Mouse (Mus musculus): ENCODE results near the gene Upk3b. TPM values are rescaled to one million over a fixed set of nuclear protein-coding genes. Genes with fewer than 3 reads are reported as not detected.

Upk3b gene
- polyA plus RNA-seq (2015; fragmentation: Nextera tagmentation; extraction: Ambion mirVana): 34.0 and 38.2 TPM in 2 replicates

DNA sequence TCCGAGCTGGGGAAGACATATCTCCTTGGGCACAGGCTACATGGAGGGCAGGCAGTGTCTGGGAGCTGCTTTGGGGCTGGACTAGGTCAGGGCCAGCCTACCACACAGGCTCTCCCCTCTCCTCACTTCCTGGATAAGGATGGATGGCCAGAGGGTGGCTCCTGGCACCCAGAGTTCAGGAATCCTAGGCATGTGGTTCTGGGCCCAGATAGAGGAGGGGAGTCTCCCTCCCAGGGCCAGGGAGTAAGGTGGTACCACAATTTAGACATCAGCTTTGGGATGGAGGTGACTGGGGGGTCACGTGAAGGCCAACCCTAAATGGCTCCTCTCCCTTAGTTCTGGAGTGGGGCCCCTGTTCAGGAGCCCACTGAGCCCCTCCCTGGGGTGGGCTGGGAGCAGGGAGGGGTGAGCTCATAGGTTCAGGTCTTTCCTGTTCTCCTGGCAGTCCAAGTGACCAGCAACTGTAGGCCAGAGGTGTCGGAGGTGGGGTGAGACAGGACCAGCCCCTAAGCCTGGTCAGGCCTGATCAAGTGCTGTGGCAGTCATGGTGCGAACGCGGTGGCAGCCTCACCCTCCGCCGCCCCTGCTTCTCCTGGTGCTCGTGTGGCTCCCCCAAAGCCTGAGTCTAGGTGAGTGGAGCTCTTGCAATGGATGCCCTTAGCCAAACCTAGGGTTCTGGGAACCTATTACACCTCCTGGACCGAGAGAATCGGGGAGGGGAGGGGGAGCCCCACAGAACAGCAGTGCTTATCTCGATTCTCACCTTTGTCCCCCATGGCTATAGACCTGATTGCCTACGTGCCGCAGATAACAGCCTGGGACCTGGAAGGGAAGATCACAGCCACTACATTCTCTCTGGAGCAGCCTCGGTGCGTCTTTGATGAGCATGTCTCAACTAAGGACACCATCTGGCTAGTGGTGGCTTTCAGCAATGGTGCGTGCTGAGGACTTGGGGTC, at the start of gene Upk3b:
Gene Upk3b, plus strand, starts transcription at position 239 of the 957 bp plus-strand sequence.
- Histone ChIP-seq H3K9me3 (replicated peaks; ENCODE audit: control insufficient read depth, low read length) (no peaks in the 10 kb centered on the region), H3K36me3 (ENCODE audit: control insufficient read depth, insufficient read depth, low read length) (no peaks in the 10 kb centered on the region), H3K4me3 (replicated peaks; ENCODE audit: low read length) (peak within 1 kb of the TSS; percentile 18), H3K4me1 (ENCODE audit: control insufficient read depth, insufficient read depth, low read length) (peaks cover 3% of the 10 kb centered on the region; the same call in 1 of the 2 replicates), H3K4me2 (ENCODE audit: low read depth, low read length) (peak within 1 kb of the TSS; percentile 5; the same call in 1 of the 2 replicates), H3K27me3 (ENCODE audit: control insufficient read depth, insufficient read depth, low read length) (no peaks in the 10 kb centered on the region), H3K27ac (ENCODE audit: low read length) (peak within 1 kb of the TSS; percentile 24; the same call in 1 of the 2 replicates), H3K9ac (ENCODE audit: low read length) (no peak within 1 kb of the TSS)
- peak; percentile 74 for ATAC-seq (ENCODE audit: insufficient read depth, low FRiP score)
- WGBS: 57% methylated on average over 17 of the region's 17 CpGs

- no peak overlapping the region for H3K4me2 ChIP-seq (ENCODE audit: low read depth, low read length)
- H3K4me1 ChIP-seq (ENCODE audit: control insufficient read depth, insufficient read depth, low read length): 0 out of 2 replicates have a peak, but pooled peaks cover 4% of the 10 kb centered on the region
- ATAC-seq (ENCODE audit: insufficient read depth, low FRiP score): no peak
- H3K27ac ChIP-seq (ENCODE audit: low read length): no peak overlapping the region
- H3K9ac ChIP-seq (ENCODE audit: low read length): no peak overlapping the region
- no peaks in the 10 kb centered on the region for H3K36me3 ChIP-seq (ENCODE audit: control insufficient read depth, insufficient read depth, low read length)
- WGBS: 71% methylated on average over 5 of the region's 5 CpGs
- H3K27me3 ChIP-seq (ENCODE audit: control insufficient read depth, insufficient read depth, low read length): no peaks in the 10 kb centered on the region
- H3K9me3 ChIP-seq (replicated peaks; ENCODE audit: control insufficient read depth, low read length): no peaks in the 10 kb centered on the region
- no peak overlapping the region for H3K4me3 ChIP-seq (replicated peaks; ENCODE audit: low read length)
Observed at GRCm38 (mm10) chr5:135990601-135991000, 47.7 kb upstream of the Upk3b start.

DNA sequence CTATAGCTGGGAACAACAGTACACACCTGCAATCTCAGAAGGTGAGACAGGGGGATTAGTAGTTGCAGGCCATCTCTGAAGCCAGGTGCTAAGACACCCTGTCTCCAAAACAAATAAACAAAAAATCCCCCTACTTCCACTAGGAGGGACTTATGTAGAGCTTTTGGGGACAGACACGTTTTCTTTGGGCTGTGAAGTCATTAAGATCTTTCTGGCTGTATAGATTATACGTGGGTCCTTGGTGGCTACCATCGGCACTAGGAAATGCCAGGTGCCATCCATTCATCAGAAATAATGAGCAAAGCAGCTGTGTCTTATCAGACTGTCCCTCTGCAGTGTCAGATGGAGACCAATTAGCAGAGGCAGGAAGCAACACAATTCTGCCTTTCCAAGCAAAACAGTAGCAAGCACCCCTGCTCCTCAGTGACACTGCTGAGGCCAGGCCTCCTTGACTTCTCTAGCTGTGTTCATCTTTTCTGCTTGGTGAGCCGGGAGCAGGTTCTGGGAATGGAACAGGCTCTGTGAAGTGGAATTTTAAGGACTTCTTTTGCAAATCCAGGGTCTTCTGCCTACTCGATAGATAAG, 44.8 kb upstream of the Upk3b start:
- WGBS: 41% methylated on average over 5 of the region's 5 CpGs
- peaks cover 11% of the 10 kb centered on the region; the same call in 1 of the 2 replicates for H3K4me1 ChIP-seq (ENCODE audit: control insufficient read depth, insufficient read depth, low read length)
- H3K27ac ChIP-seq (ENCODE audit: low read length): no peak overlapping the region
- H3K4me2 ChIP-seq (ENCODE audit: low read depth, low read length): no peak overlapping the region
- no peaks in the 10 kb centered on the region for H3K27me3 ChIP-seq (ENCODE audit: control insufficient read depth, insufficient read depth, low read length)
- ATAC-seq (ENCODE audit: insufficient read depth, low FRiP score): no peak
- no peaks in the 10 kb centered on the region for H3K36me3 ChIP-seq (ENCODE audit: control insufficient read depth, insufficient read depth, low read length)
- H3K9me3 ChIP-seq (replicated peaks; ENCODE audit: control insufficient read depth, low read length): no peaks in the 10 kb centered on the region
- no peak overlapping the region for H3K9ac ChIP-seq (ENCODE audit: low read length)
- H3K4me3 ChIP-seq (replicated peaks; ENCODE audit: low read length): no peak overlapping the region

GRCm38 (mm10) chr5:135994335-135994724, 44.0 kb upstream of the Upk3b start:
- Histone ChIP-seq H3K9me3 (replicated peaks; ENCODE audit: control insufficient read depth, low read length) (no peaks in the 10 kb centered on the region), H3K27ac (ENCODE audit: low read length) (no peak overlapping the region), H3K9ac (ENCODE audit: low read length) (no peak overlapping the region), H3K4me3 (replicated peaks; ENCODE audit: low read length) (no peak overlapping the region), H3K4me1 (ENCODE audit: control insufficient read depth, insufficient read depth, low read length) (peaks cover 11% of the 10 kb centered on the region; the same call in 1 of the 2 replicates), H3K27me3 (ENCODE audit: control insufficient read depth, insufficient read depth, low read length) (no peaks in the 10 kb centered on the region), H3K36me3 (ENCODE audit: control insufficient read depth, insufficient read depth, low read length) (peaks cover 5% of the 10 kb centered on the region; the same call in 1 of the 2 replicates), H3K4me2 (ENCODE audit: low read depth, low read length) (no peak overlapping the region)
- WGBS: 61% methylated on average over 8 of the region's 8 CpGs
- ATAC-seq (ENCODE audit: insufficient read depth, low FRiP score): no peak

DNA sequence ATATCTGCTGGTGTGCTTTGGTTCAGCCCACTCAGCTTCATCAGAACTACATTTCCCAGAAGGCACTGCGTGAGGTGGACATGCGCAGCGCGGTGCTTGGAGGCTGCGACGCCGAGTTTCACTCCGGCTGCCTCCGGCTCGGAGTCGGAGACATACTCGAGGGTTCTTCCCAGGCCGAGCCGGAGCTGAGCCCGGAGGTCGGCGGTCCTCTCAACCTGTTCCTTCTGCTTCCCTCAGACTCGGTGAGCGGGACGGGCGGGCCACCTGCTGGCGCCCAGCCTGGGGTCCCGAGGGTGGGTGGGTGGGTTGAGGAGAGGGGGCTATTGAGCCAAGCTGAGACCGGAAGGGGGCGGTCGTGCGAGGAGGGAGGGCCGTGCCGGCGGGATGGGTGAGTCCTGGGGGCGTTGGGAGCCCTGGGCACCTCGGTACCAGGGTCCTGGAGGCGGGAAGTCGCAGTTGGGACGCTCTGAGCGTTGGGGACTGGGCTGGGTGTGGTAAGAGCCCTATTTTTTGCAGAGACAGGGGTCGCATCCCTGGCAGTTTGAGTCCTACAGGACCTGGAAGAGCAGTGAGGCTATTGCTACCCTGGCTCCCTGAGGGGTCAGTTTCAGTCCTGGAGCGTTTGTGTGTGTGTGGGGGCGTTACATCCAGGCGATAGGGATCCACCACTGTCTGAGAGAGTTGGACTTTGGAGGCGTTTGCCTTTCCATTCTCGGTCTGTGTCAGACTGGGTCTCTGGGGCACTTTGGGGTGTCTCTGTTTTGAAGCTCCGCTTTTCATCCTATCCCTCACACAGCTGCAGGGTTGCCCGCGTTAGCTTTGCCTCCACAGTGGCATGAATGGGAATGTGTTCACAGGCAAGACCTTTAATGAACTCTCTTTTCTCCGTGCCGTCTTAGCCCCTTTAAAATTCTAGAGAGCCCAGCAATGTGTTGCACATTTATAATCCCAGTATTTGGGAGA, 43.3 kb upstream of the Upk3b start, which contains the start of gene Dtx2:
Gene Dtx2, plus strand, starts transcription at position 76 of the 963 bp plus-strand sequence.
- peak; percentile 95 for ATAC-seq (ENCODE audit: insufficient read depth, low FRiP score)
- whole genome bisulfite sequencing: under 1% methylated on average over 47 of the region's 47 CpGs
- Histone ChIP-seq H3K4me2 (ENCODE audit: low read depth, low read length) (peak within 1 kb of the TSS; percentile 89), H3K4me3 (replicated peaks; ENCODE audit: low read length) (peak within 1 kb of the TSS; percentile 85), H3K36me3 (ENCODE audit: control insufficient read depth, insufficient read depth, low read length) (peaks cover 5% of the 10 kb centered on the region; the same call in 1 of the 2 replicates), H3K4me1 (ENCODE audit: control insufficient read depth, insufficient read depth, low read length) (peaks cover 11% of the 10 kb centered on the region; the same call in 1 of the 2 replicates), H3K9me3 (replicated peaks; ENCODE audit: control insufficient read depth, low read length) (no peaks in the 10 kb centered on the region), H3K27ac (ENCODE audit: low read length) (peak within 1 kb of the TSS; percentile 86), H3K9ac (ENCODE audit: low read length) (peak within 1 kb of the TSS; percentile 96), H3K27me3 (ENCODE audit: control insufficient read depth, insufficient read depth, low read length) (no peaks in the 10 kb centered on the region)

- peak overlapping the region; percentile 89; the same call in 1 of the 2 replicates for H3K4me2 ChIP-seq (ENCODE audit: low read depth, low read length)
- H3K27ac ChIP-seq (ENCODE audit: low read length): no peak overlapping the region
- no peaks in the 10 kb centered on the region for H3K27me3 ChIP-seq (ENCODE audit: control insufficient read depth, insufficient read depth, low read length)
- no peak overlapping the region for H3K4me3 ChIP-seq (replicated peaks; ENCODE audit: low read length)
- ATAC-seq (ENCODE audit: insufficient read depth, low FRiP score): no peak
- 74% methylated on average over 8 of the region's 8 CpGs for WGBS
- H3K9me3 ChIP-seq (replicated peaks; ENCODE audit: control insufficient read depth, low read length): no peaks in the 10 kb centered on the region
- H3K36me3 ChIP-seq (ENCODE audit: control insufficient read depth, insufficient read depth, low read length): peaks cover 5% of the 10 kb centered on the region; the same call in 1 of the 2 replicates
- peaks cover 11% of the 10 kb centered on the region; the same call in 1 of the 2 replicates for H3K4me1 ChIP-seq (ENCODE audit: control insufficient read depth, insufficient read depth, low read length)
- no peak overlapping the region for H3K9ac ChIP-seq (ENCODE audit: low read length)
Observed at GRCm38 (mm10) chr5:135996162-135996561, 42.1 kb upstream of the Upk3b start.

- peaks cover 1% of the 10 kb centered on the region; the same call in 1 of the 2 replicates for H3K4me1 ChIP-seq (ENCODE audit: control insufficient read depth, insufficient read depth, low read length)
- peaks cover 11% of the 10 kb centered on the region for H3K36me3 ChIP-seq (ENCODE audit: control insufficient read depth, insufficient read depth, low read length)
- 89% methylated on average over 6 of the region's 6 CpGs for WGBS
- ATAC-seq (ENCODE audit: insufficient read depth, low FRiP score): no peak
- no peaks in the 10 kb centered on the region for H3K27me3 ChIP-seq (ENCODE audit: control insufficient read depth, insufficient read depth, low read length)
- H3K9me3 ChIP-seq (replicated peaks; ENCODE audit: control insufficient read depth, low read length): no peaks in the 10 kb centered on the region
- H3K27ac ChIP-seq (ENCODE audit: low read length): no peak overlapping the region
- no peak overlapping the region for H3K4me2 ChIP-seq (ENCODE audit: low read depth, low read length)
- H3K4me3 ChIP-seq (replicated peaks; ENCODE audit: low read length): no peak overlapping the region
- no peak overlapping the region for H3K9ac ChIP-seq (ENCODE audit: low read length)
Observed at GRCm38 (mm10) chr5:136001222-136001621, 37.1 kb upstream of the Upk3b start.

DNA sequence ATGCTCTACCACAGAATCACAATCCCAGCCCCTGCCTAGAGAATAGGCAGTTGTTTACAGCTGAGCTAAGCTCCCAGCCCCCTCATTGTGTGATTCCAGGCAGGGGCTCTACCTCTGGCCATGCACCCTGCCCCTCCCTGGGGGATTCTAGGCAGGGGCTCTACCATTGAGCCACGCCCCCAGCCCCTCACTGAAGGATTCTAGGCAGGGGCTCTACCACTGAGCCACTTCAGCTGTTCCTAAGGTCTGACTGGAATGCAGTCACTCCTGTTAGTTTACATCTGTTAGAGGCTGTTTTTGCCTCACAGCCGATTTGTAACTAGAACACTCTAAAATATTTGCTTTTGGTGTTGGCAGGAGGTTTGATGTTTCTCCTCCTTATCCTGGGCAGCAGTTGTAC, 36.0 kb upstream of the Upk3b start:
- Histone ChIP-seq H3K4me1 (ENCODE audit: control insufficient read depth, insufficient read depth, low read length) (no peaks in the 10 kb centered on the region), H3K9me3 (replicated peaks; ENCODE audit: control insufficient read depth, low read length) (no peaks in the 10 kb centered on the region), H3K27ac (ENCODE audit: low read length) (peak overlapping the region; percentile 55; the same call in 1 of the 2 replicates), H3K27me3 (ENCODE audit: control insufficient read depth, insufficient read depth, low read length) (no peaks in the 10 kb centered on the region), H3K36me3 (ENCODE audit: control insufficient read depth, insufficient read depth, low read length) (peaks cover 11% of the 10 kb centered on the region), H3K4me2 (ENCODE audit: low read depth, low read length) (no peak overlapping the region), H3K4me3 (replicated peaks; ENCODE audit: low read length) (no peak overlapping the region), H3K9ac (ENCODE audit: low read length) (no peak overlapping the region)
- WGBS: 45% methylated on average over 2 of the region's 2 CpGs
- peak; percentile 13; the same call in 1 of the 2 replicates for ATAC-seq (ENCODE audit: insufficient read depth, low FRiP score)
